Mouse (Mus musculus): ENCODE measurements around the gene Nrros. TPM values are rescaled to one million over a fixed set of nuclear protein-coding genes. Genes with fewer than 3 reads are reported as not detected.
A peak's percentile ranks its signal among the peaks of the same experiment; 100 is the strongest.

The Nrros gene
- polyA plus RNA-seq, 1 experiment from 2014 or later: 6.7 TPM

- no peak overlapping the region for H3K27ac ChIP-seq (ENCODE audit: low read depth, low read length)
- H3K4me1 ChIP-seq (replicated peaks; ENCODE audit: control insufficient read depth, insufficient read depth, low read length): no peaks in the 10 kb centered on the region
- H3K36me3 ChIP-seq (ENCODE audit: control insufficient read depth, insufficient read depth, low read length): no peaks in the 10 kb centered on the region
- no peaks in the 10 kb centered on the region for H3K27me3 ChIP-seq (ENCODE audit: control insufficient read depth, insufficient read depth, low read length)
- no peaks in the 10 kb centered on the region for H3K9me3 ChIP-seq (ENCODE audit: control insufficient read depth, low read length)
- H3K9ac ChIP-seq (ENCODE audit: low read length): no peak overlapping the region
- 88% methylated on average over 13 of the region's 13 CpGs for WGBS
- no peak overlapping the region for H3K4me2 ChIP-seq (ENCODE audit: low read depth, low read length, severe bottlenecking)
- H3K4me3 ChIP-seq (ENCODE audit: low read depth, low read length): no peak overlapping the region
- ATAC-seq (replicated peaks; ENCODE audit: low FRiP score) (no peak), DNase-seq (ENCODE audit: low spot score) (peak; percentile 45)
Measured at GRCm38 (mm10) chr16:32154437-32154836, 11.0 kb downstream of the Nrros start.

DNA sequence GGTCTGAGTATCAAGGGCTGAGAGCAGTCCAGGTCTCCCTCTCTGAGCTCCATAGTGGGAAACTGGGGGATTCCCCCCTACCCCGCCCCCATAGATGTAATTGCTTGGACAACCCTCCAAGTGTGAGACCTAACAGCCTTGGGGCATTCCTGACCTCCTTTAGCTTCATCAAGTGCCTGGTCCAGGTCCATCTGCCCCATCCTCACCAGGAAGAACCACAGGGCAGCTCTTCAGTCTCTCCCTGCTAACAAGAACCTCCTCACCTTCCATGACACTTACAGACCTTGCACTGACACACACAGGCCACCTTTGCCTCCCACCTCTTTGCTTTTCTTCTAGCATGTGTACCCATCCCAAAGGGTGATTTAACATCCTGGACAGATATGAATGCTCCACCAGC is 11.4 kb downstream of the Nrros start:
- no peak overlapping the region for H3K4me2 ChIP-seq (ENCODE audit: low read depth, low read length, severe bottlenecking)
- H3K4me1 ChIP-seq (replicated peaks; ENCODE audit: control insufficient read depth, insufficient read depth, low read length): no peaks in the 10 kb centered on the region
- WGBS: 86% methylated on average over 1 of the region's 1 CpGs
- no peak overlapping the region for H3K27ac ChIP-seq (ENCODE audit: low read depth, low read length)
- DNase-seq (ENCODE audit: low spot score) (no peak), ATAC-seq (replicated peaks; ENCODE audit: low FRiP score) (no peak)
- no peak overlapping the region for H3K4me3 ChIP-seq (ENCODE audit: low read depth, low read length)
- no peaks in the 10 kb centered on the region for H3K27me3 ChIP-seq (ENCODE audit: control insufficient read depth, insufficient read depth, low read length)
- H3K36me3 ChIP-seq (ENCODE audit: control insufficient read depth, insufficient read depth, low read length): no peaks in the 10 kb centered on the region
- H3K9ac ChIP-seq (ENCODE audit: low read length): no peak overlapping the region
- no peaks in the 10 kb centered on the region for H3K9me3 ChIP-seq (ENCODE audit: control insufficient read depth, low read length)

GRCm38 (mm10) chr16:32147589-32148207 is 17.7 kb downstream of the Nrros start:
- no peak overlapping the region for H3K4me3 ChIP-seq (ENCODE audit: low read depth, low read length)

DNA sequence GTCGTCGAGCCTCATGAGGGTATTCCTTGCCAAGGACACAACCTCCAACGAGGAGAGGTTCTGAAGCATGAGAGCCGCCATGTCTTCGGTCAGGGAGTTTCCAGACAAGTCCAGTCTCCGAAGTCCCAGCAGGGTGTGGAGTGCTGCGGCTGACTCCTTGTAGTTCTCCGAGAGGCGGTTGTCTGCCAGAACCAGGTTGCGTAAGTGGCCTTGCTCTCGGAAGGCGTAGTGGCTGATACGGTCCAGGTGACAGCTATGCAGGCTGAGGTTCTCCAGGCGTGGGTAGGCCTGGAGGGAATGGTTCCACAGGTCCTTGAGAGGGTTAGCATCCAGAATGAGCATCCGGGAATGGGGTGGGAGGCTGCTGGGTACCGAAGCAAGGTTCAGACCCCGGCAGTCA is 20.8 kb downstream of the Nrros start:
- WGBS: 94% methylated on average over 17 of the region's 17 CpGs
- peak; percentile 42 for DNase-seq (ENCODE audit: low spot score)
- H3K4me3 ChIP-seq (ENCODE audit: low read depth, low read length): no peak overlapping the region
- no peaks in the 10 kb centered on the region for H3K27me3 ChIP-seq (ENCODE audit: control insufficient read depth, insufficient read depth, low read length)
- H3K36me3 ChIP-seq (ENCODE audit: control insufficient read depth, insufficient read depth, low read length): no peaks in the 10 kb centered on the region
- no peak overlapping the region for H3K4me2 ChIP-seq (ENCODE audit: low read depth, low read length, severe bottlenecking)
- no peaks in the 10 kb centered on the region for H3K9me3 ChIP-seq (ENCODE audit: control insufficient read depth, low read length)
- H3K9ac ChIP-seq (ENCODE audit: low read length): no peak overlapping the region
- H3K4me1 ChIP-seq (replicated peaks; ENCODE audit: control insufficient read depth, insufficient read depth, low read length): no peaks in the 10 kb centered on the region
- H3K27ac ChIP-seq (ENCODE audit: low read depth, low read length): no peak overlapping the region
- no peak for ATAC-seq (replicated peaks; ENCODE audit: low FRiP score)

More at GRCm38 (mm10) chr16:32147589-32148207, 17.7 kb downstream of the Nrros start:
- H3K9ac ChIP-seq (ENCODE audit: low read length): no peak overlapping the region
- no peaks in the 10 kb centered on the region for H3K27me3 ChIP-seq (ENCODE audit: control insufficient read depth, insufficient read depth, low read length)
- no peaks in the 10 kb centered on the region for H3K9me3 ChIP-seq (ENCODE audit: control insufficient read depth, low read length)
- 50% methylated on average over 10 of the region's 13 CpGs for WGBS
- H3K4me2 ChIP-seq (ENCODE audit: low read depth, low read length, severe bottlenecking): no peak overlapping the region
- no peak overlapping the region for H3K27ac ChIP-seq (ENCODE audit: low read depth, low read length)
- DNase-seq (ENCODE audit: low spot score) (no peak), ATAC-seq (replicated peaks; ENCODE audit: low FRiP score) (no peak)
- H3K36me3 ChIP-seq (ENCODE audit: control insufficient read depth, insufficient read depth, low read length): no peaks in the 10 kb centered on the region
- H3K4me1 ChIP-seq (replicated peaks; ENCODE audit: control insufficient read depth, insufficient read depth, low read length): no peaks in the 10 kb centered on the region

DNA sequence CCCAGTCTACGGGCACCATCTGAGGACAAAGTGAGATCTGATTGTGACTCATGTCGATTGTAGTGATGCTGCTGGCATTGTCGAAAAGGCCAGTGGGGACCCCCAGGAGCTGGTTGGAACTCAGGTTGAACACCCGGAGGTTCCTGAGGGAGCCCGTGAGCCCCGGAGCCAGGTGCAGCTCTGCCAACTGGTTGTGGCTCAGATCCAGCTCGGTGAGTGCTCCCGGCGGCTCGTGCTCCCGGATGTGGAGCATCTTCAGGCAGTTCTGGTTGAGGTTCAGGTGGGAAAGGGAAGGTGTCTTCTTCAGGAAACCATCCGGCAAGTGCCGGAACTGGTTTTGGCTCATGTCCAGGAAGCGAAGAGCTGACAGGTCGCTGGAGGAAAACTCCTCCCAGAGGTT is 21.6 kb downstream of the Nrros start:
- Histone ChIP-seq H3K4me1 (replicated peaks; ENCODE audit: control insufficient read depth, insufficient read depth, low read length) (no peaks in the 10 kb centered on the region), H3K27me3 (ENCODE audit: control insufficient read depth, insufficient read depth, low read length) (no peaks in the 10 kb centered on the region), H3K36me3 (ENCODE audit: control insufficient read depth, insufficient read depth, low read length) (no peaks in the 10 kb centered on the region), H3K4me2 (ENCODE audit: low read depth, low read length, severe bottlenecking) (no peak overlapping the region), H3K4me3 (ENCODE audit: low read depth, low read length) (no peak overlapping the region), H3K27ac (ENCODE audit: low read depth, low read length) (no peak overlapping the region), H3K9ac (ENCODE audit: low read length) (no peak overlapping the region), H3K9me3 (ENCODE audit: control insufficient read depth, low read length) (no peaks in the 10 kb centered on the region)
- 95% methylated on average over 15 of the region's 15 CpGs for WGBS
- DNase-seq (ENCODE audit: low spot score): peak; percentile 42
- no peak for ATAC-seq (replicated peaks; ENCODE audit: low FRiP score)

DNA sequence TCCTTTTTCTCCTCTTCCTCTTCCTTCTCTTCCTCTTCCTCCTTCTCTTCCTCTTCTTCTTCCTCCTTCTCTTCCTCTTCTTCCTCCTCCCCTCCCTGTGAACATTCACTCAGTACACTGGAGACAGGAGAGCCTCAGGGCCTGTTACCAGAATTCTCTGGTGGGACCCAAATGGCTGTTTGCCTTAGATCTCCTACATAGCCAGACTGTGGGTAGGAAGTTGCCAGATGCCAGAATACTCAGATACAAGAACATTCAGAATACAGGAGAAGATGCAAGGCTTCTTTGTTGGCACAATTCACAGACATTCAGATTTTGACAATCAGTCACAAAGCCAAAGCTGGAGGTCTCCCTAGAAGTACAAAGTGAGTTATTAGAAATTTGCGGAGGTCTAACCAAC is 26.4 kb downstream of the Nrros start:
- WGBS: 97% methylated on average over 1 of the region's 1 CpGs
- DNase-seq (ENCODE audit: low spot score) (no peak), ATAC-seq (replicated peaks; ENCODE audit: low FRiP score) (no peak)
- Histone ChIP-seq H3K4me1 (replicated peaks; ENCODE audit: control insufficient read depth, insufficient read depth, low read length) (no peaks in the 10 kb centered on the region), H3K9me3 (ENCODE audit: control insufficient read depth, low read length) (no peaks in the 10 kb centered on the region), H3K36me3 (ENCODE audit: control insufficient read depth, insufficient read depth, low read length) (no peaks in the 10 kb centered on the region), H3K4me2 (ENCODE audit: low read depth, low read length, severe bottlenecking) (no peak overlapping the region), H3K27me3 (ENCODE audit: control insufficient read depth, insufficient read depth, low read length) (no peaks in the 10 kb centered on the region), H3K9ac (ENCODE audit: low read length) (no peak overlapping the region), H3K27ac (ENCODE audit: low read depth, low read length) (no peak overlapping the region), H3K4me3 (ENCODE audit: low read depth, low read length) (no peak overlapping the region)

- Histone ChIP-seq H3K27me3 (ENCODE audit: control insufficient read depth, insufficient read depth, low read length) (no peaks in the 10 kb centered on the region), H3K4me1 (replicated peaks; ENCODE audit: control insufficient read depth, insufficient read depth, low read length) (no peaks in the 10 kb centered on the region), H3K36me3 (ENCODE audit: control insufficient read depth, insufficient read depth, low read length) (no peaks in the 10 kb centered on the region), H3K27ac (ENCODE audit: low read depth, low read length) (no peak overlapping the region), H3K4me2 (ENCODE audit: low read depth, low read length, severe bottlenecking) (no peak overlapping the region), H3K9ac (ENCODE audit: low read length) (no peak overlapping the region), H3K9me3 (ENCODE audit: control insufficient read depth, low read length) (no peaks in the 10 kb centered on the region), H3K4me3 (ENCODE audit: low read depth, low read length) (no peak overlapping the region)
- no peak for ATAC-seq (replicated peaks; ENCODE audit: low FRiP score)
- peak; percentile 16 for DNase-seq (ENCODE audit: low spot score)
- 82% methylated on average over 7 of the region's 7 CpGs for WGBS
Measured at GRCm38 (mm10) chr16:32135842-32136357, 29.5 kb downstream of the Nrros start.

DNA sequence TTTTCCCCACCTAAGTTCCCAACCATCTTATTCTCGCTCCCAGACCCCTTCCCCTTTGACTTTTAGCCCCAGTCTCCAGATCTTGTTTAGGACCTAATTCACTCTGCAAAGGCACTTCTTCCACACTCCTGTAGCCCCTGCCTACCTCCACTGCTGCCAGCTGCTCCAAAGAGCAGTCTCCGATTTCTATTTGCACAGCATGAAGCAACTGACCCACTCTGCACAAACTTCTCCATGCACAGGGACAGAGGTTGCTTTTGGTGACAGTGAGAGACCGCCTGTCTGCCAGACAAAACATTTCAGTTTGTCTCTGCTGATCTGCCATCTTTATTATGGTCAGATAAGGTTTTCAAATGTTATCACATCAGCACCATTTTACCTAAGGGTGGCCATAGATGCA is 32.2 kb downstream of the Nrros start:
- H3K4me3 ChIP-seq (ENCODE audit: low read depth, low read length): no peak overlapping the region
- no peak overlapping the region for H3K27ac ChIP-seq (ENCODE audit: low read depth, low read length)
- H3K27me3 ChIP-seq (ENCODE audit: control insufficient read depth, insufficient read depth, low read length): no peaks in the 10 kb centered on the region
- H3K9me3 ChIP-seq (ENCODE audit: control insufficient read depth, low read length): no peaks in the 10 kb centered on the region
- no peaks in the 10 kb centered on the region for H3K4me1 ChIP-seq (replicated peaks; ENCODE audit: control insufficient read depth, insufficient read depth, low read length)
- DNase-seq (ENCODE audit: low spot score) (no peak), ATAC-seq (replicated peaks; ENCODE audit: low FRiP score) (no peak)
- WGBS: 79% methylated on average over 3 of the region's 3 CpGs
- no peaks in the 10 kb centered on the region for H3K36me3 ChIP-seq (ENCODE audit: control insufficient read depth, insufficient read depth, low read length)
- H3K9ac ChIP-seq (ENCODE audit: low read length): no peak overlapping the region
- H3K4me2 ChIP-seq (ENCODE audit: low read depth, low read length, severe bottlenecking): no peak overlapping the region

- no peak overlapping the region for H3K4me3 ChIP-seq (ENCODE audit: low read depth, low read length)
- no peaks in the 10 kb centered on the region for H3K36me3 ChIP-seq (ENCODE audit: control insufficient read depth, insufficient read depth, low read length)
- no peaks in the 10 kb centered on the region for H3K9me3 ChIP-seq (ENCODE audit: control insufficient read depth, low read length)
- DNase-seq (ENCODE audit: low spot score) (no peak), ATAC-seq (replicated peaks; ENCODE audit: low FRiP score) (no peak)
- H3K4me2 ChIP-seq (ENCODE audit: low read depth, low read length, severe bottlenecking): no peak overlapping the region
- H3K9ac ChIP-seq (ENCODE audit: low read length): no peak overlapping the region
- H3K27ac ChIP-seq (ENCODE audit: low read depth, low read length): no peak overlapping the region
- H3K4me1 ChIP-seq (replicated peaks; ENCODE audit: control insufficient read depth, insufficient read depth, low read length): no peaks in the 10 kb centered on the region
- WGBS: 77% methylated on average over 16 of the region's 16 CpGs
- H3K27me3 ChIP-seq (ENCODE audit: control insufficient read depth, insufficient read depth, low read length): no peaks in the 10 kb centered on the region
Measured at GRCm38 (mm10) chr16:32130190-32130826, 35.1 kb downstream of the Nrros start.

All from forebrain, embryonic 11.5 days (tissue).